Mouse (Mus musculus): ENCODE data around the gene Elmo1. TPM values are rescaled to one million over a fixed set of nuclear protein-coding genes. Genes with fewer than 3 reads are reported as not detected.

The Elmo1 gene
- polyA plus RNA-seq, 1 experiment from 2014 or later, result 9.1 TPM

- no peaks in the 10 kb centered on the region for H3K27me3 ChIP-seq (ENCODE audit: low read depth, poor library complexity, severe bottlenecking)
- H3K36me3 ChIP-seq, result no peaks in the 10 kb centered on the region
- H3K4me1 ChIP-seq, result no peaks in the 10 kb centered on the region
- H3K27ac ChIP-seq, result no peak overlapping the region
- H3K4me3 ChIP-seq, result no peak overlapping the region
- WGBS, result 91% methylated on average over 3 of the region's 3 CpGs
- no peak for DNase-seq (ENCODE audit: low spot score)
- no peaks in the 10 kb centered on the region for H3K9me3 ChIP-seq (replicated peaks)
Observed at GRCm38 (mm10) chr13:20404530-20404929, 314.1 kb downstream of the Elmo1 start.

- WGBS, result 87% methylated on average over 11 of the region's 11 CpGs
- no peak for DNase-seq (ENCODE audit: low spot score)
- H3K27me3 ChIP-seq (ENCODE audit: low read depth, poor library complexity, severe bottlenecking), result no peaks in the 10 kb centered on the region
- H3K9me3 ChIP-seq (replicated peaks), result no peaks in the 10 kb centered on the region
- no peaks in the 10 kb centered on the region for H3K36me3 ChIP-seq
- H3K4me3 ChIP-seq, result no peak overlapping the region
- no peak overlapping the region for H3K27ac ChIP-seq
- H3K4me1 ChIP-seq, result no peaks in the 10 kb centered on the region
Observed at GRCm38 (mm10) chr13:20406470-20407213, 316.2 kb downstream of the Elmo1 start.

- WGBS, result 91% methylated on average over 9 of the region's 9 CpGs
- no peaks in the 10 kb centered on the region for H3K36me3 ChIP-seq
- H3K27me3 ChIP-seq (ENCODE audit: low read depth, poor library complexity, severe bottlenecking), result no peaks in the 10 kb centered on the region
- no peak overlapping the region for H3K4me3 ChIP-seq
- DNase-seq (ENCODE audit: low spot score), result no peak
- no peaks in the 10 kb centered on the region for H3K4me1 ChIP-seq
- no peaks in the 10 kb centered on the region for H3K9me3 ChIP-seq (replicated peaks)
- H3K27ac ChIP-seq, result no peak overlapping the region
Observed at GRCm38 (mm10) chr13:20410306-20411101, 320.1 kb downstream of the Elmo1 start.

- no peak overlapping the region for H3K27ac ChIP-seq
- H3K27me3 ChIP-seq (ENCODE audit: low read depth, poor library complexity, severe bottlenecking), result no peaks in the 10 kb centered on the region
- H3K36me3 ChIP-seq, result no peaks in the 10 kb centered on the region
- 27% methylated on average over 5 of the region's 5 CpGs for WGBS
- DNase-seq (ENCODE audit: low spot score), result no peak
- H3K4me1 ChIP-seq, result no peaks in the 10 kb centered on the region
- no peak overlapping the region for H3K4me3 ChIP-seq
- no peaks in the 10 kb centered on the region for H3K9me3 ChIP-seq (replicated peaks)
Observed at GRCm38 (mm10) chr13:20416691-20417660, 326.6 kb downstream of the Elmo1 start.

GRCm38 (mm10) chr13:20430998-20431397 lies 340.6 kb downstream of the Elmo1 start:
- 87% methylated on average over 6 of the region's 6 CpGs for WGBS
- Histone ChIP-seq H3K4me1 (no peaks in the 10 kb centered on the region), H3K27ac (no peak overlapping the region), H3K27me3 (ENCODE audit: low read depth, poor library complexity, severe bottlenecking) (no peaks in the 10 kb centered on the region), H3K4me3 (no peak overlapping the region), H3K36me3 (no peaks in the 10 kb centered on the region), H3K9me3 (replicated peaks) (no peaks in the 10 kb centered on the region)
- DNase-seq (ENCODE audit: low spot score), result no peak

GRCm38 (mm10) chr13:20433221-20433858 lies 342.9 kb downstream of the Elmo1 start:
- WGBS, result 84% methylated on average over 4 of the region's 4 CpGs
- no peaks in the 10 kb centered on the region for H3K27me3 ChIP-seq (ENCODE audit: low read depth, poor library complexity, severe bottlenecking)
- no peaks in the 10 kb centered on the region for H3K9me3 ChIP-seq (replicated peaks)
- no peak overlapping the region for H3K27ac ChIP-seq
- no peaks in the 10 kb centered on the region for H3K36me3 ChIP-seq
- H3K4me3 ChIP-seq, result no peak overlapping the region
- no peak for DNase-seq (ENCODE audit: low spot score)
- H3K4me1 ChIP-seq, result no peaks in the 10 kb centered on the region

GRCm38 (mm10) chr13:20434071-20434470 lies 343.7 kb downstream of the Elmo1 start:
- H3K4me3 ChIP-seq, result no peak overlapping the region
- no peaks in the 10 kb centered on the region for H3K27me3 ChIP-seq (ENCODE audit: low read depth, poor library complexity, severe bottlenecking)
- DNase-seq (ENCODE audit: low spot score), result no peak
- no peaks in the 10 kb centered on the region for H3K9me3 ChIP-seq (replicated peaks)
- 82% methylated on average over 4 of the region's 4 CpGs for WGBS
- H3K36me3 ChIP-seq, result no peaks in the 10 kb centered on the region
- H3K4me1 ChIP-seq, result no peaks in the 10 kb centered on the region
- H3K27ac ChIP-seq, result no peak overlapping the region

GRCm38 (mm10) chr13:20439488-20439887 lies 349.1 kb downstream of the Elmo1 start:
- Histone ChIP-seq H3K27me3 (ENCODE audit: low read depth, poor library complexity, severe bottlenecking) (no peaks in the 10 kb centered on the region), H3K27ac (no peak overlapping the region), H3K4me3 (no peak overlapping the region), H3K4me1 (no peaks in the 10 kb centered on the region), H3K36me3 (no peaks in the 10 kb centered on the region), H3K9me3 (replicated peaks) (no peaks in the 10 kb centered on the region)
- 89% methylated on average over 1 of the region's 1 CpGs for WGBS
- no peak for DNase-seq (ENCODE audit: low spot score)

GRCm38 (mm10) chr13:20450831-20451353 lies 360.5 kb downstream of the Elmo1 start:
- no peak overlapping the region for H3K4me3 ChIP-seq
- H3K27ac ChIP-seq, result no peak overlapping the region
- WGBS, result 90% methylated on average over 7 of the region's 7 CpGs
- DNase-seq (ENCODE audit: low spot score), result no peak
- no peaks in the 10 kb centered on the region for H3K4me1 ChIP-seq
- H3K27me3 ChIP-seq (ENCODE audit: low read depth, poor library complexity, severe bottlenecking), result no peaks in the 10 kb centered on the region
- H3K36me3 ChIP-seq, result no peaks in the 10 kb centered on the region
- H3K9me3 ChIP-seq (replicated peaks), result no peaks in the 10 kb centered on the region

GRCm38 (mm10) chr13:20454357-20454756 lies 364.0 kb downstream of the Elmo1 start:
- WGBS, result 78% methylated on average over 1 of the region's 1 CpGs
- Histone ChIP-seq H3K36me3 (no peaks in the 10 kb centered on the region), H3K4me3 (no peak overlapping the region), H3K27ac (no peak overlapping the region), H3K9me3 (replicated peaks) (no peaks in the 10 kb centered on the region), H3K4me1 (no peaks in the 10 kb centered on the region), H3K27me3 (ENCODE audit: low read depth, poor library complexity, severe bottlenecking) (no peaks in the 10 kb centered on the region)
- DNase-seq (ENCODE audit: low spot score), result no peak

- Histone ChIP-seq H3K4me1 (no peaks in the 10 kb centered on the region), H3K4me3 (no peak overlapping the region), H3K36me3 (no peaks in the 10 kb centered on the region), H3K27me3 (ENCODE audit: low read depth, poor library complexity, severe bottlenecking) (no peaks in the 10 kb centered on the region), H3K27ac (no peak overlapping the region), H3K9me3 (replicated peaks) (no peaks in the 10 kb centered on the region)
- WGBS, result 89% methylated on average over 6 of the region's 6 CpGs
- DNase-seq (ENCODE audit: low spot score), result no peak
Observed at GRCm38 (mm10) chr13:20460096-20460495, 369.7 kb downstream of the Elmo1 start.

- WGBS, result 89% methylated on average over 3 of the region's 3 CpGs
- H3K27me3 ChIP-seq (ENCODE audit: low read depth, poor library complexity, severe bottlenecking), result no peaks in the 10 kb centered on the region
- no peak overlapping the region for H3K4me3 ChIP-seq
- no peak for DNase-seq (ENCODE audit: low spot score)
- H3K27ac ChIP-seq, result no peak overlapping the region
- no peaks in the 10 kb centered on the region for H3K4me1 ChIP-seq
- no peaks in the 10 kb centered on the region for H3K36me3 ChIP-seq
- no peaks in the 10 kb centered on the region for H3K9me3 ChIP-seq (replicated peaks)
Observed at GRCm38 (mm10) chr13:20461616-20462015, 371.2 kb downstream of the Elmo1 start.
